Mouse (Mus musculus) E14TG2a.4 (cell line): ENCODE measurements at regions not wholly inside any gene's neighbourhood (a gene's known extent, or its start where the extent isn't known, plus 50 kb on each side); places are given as distances from the start of the nearest gene placed in this dataset.

Experiments used
- CTCF ChIP-seq: conservative IDR thresholded peaks from 2 replicates; pipeline ENCODE4 v1.5.1; 2014; ENCODE audit warnings: low read length
- POU5F1 ChIP-seq: IDR thresholded peaks from 2 replicates; pipeline ENCODE4 v1.6.1; 2014; ENCODE audit warnings: low read length, borderline replicate concordance

DNA sequence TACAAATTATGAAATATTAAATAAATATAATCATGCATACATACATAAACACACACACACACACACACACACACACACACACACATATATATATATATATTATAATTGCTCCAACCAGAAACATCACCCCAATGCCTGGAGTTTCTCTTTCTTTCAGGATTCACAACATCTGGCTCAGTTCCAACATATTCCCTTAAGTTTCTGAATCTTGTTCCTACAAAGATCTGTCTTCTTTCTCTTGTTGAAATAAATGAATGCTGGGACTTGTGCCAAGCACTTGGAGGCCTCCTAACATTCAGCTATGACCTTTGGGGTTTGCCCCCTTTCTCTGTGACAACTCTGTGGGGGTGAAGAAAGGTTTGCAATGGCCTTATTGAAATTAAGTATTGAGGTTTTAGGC lies 187.2 kb upstream of the Nt5c1b start:
- TF ChIP-seq CTCF = no peak
- TF ChIP-seq POU5F1 = no peak
